Comparison of ENCODE assay signal across 8 mouse cellular contexts in genomic region chr8:124949209-124950068, GRCm38 (mm10). TPM values are rescaled to one million over a fixed set of nuclear protein-coding genes. Genes with fewer than 3 reads are reported as not detected.
DNase-seq lines count a peak whose midpoint lies in the region; ATAC-seq and TF ChIP-seq lines count a peak whose summit lies in the region.

TSS of gene Egln1 (minus strand) at chr8:124949324.

- dilution Hi-C loops in CH12.LX (cut with MboI; ENCODE audit: extremely low pct_ligation_motif_present, extremely low pct_unique_long_range_greater_than_20kb, low sequenced_read_pairs), result no loop called here

- peak within 1 kb of the TSS; percentile 96 for H3K4me2 ChIP-seq in CH12.LX (ENCODE audit: insufficient read depth, low read depth, poor library complexity, severe bottlenecking)
- peak within 1 kb of the TSS; percentile 72 for H3K4me2 ChIP-seq in forebrain, embryonic 11.5 days (ENCODE audit: low read depth, low read length, severe bottlenecking)
- H3K4me2 ChIP-seq in heart, embryonic 15.5 days, result peak within 1 kb of the TSS; percentile 66
- H3K4me2 ChIP-seq in liver, embryonic 16.5 days (ENCODE audit: low read depth, low read length), result peak within 1 kb of the TSS; percentile 83
- H3K4me2 ChIP-seq in neural tube, embryonic 14.5 days (ENCODE audit: low read depth, low read length), result peak within 1 kb of the TSS; percentile 80

- H3K27me3 ChIP-seq in CH12.LX (replicated peaks), result no peaks in the 10 kb centered on the region
- no peaks in the 10 kb centered on the region for H3K27me3 ChIP-seq in forebrain, embryonic 11.5 days (ENCODE audit: control insufficient read depth, insufficient read depth, low read length)
- no peaks in the 10 kb centered on the region for H3K27me3 ChIP-seq in heart, embryonic 15.5 days
- H3K27me3 ChIP-seq in liver, embryonic 16.5 days (ENCODE audit: control insufficient read depth, insufficient read depth, low read depth, low read length), result no peaks in the 10 kb centered on the region
- no peaks in the 10 kb centered on the region for H3K27me3 ChIP-seq in neural tube, embryonic 14.5 days (ENCODE audit: control insufficient read depth, insufficient read depth, low read length)
- H3K27me3 ChIP-seq in testis, adult 2 months (ENCODE audit: control insufficient read depth, insufficient read depth, low read length), result no peaks in the 10 kb centered on the region

- peak within 1 kb of the TSS; percentile 86 to 96 (median 91) for H3K4me3 ChIP-seq in CH12.LX (replicated peaks in 1 of 3; ENCODE audit: low read depth in 2 of 3, low read length in 2 of 3, poor library complexity in 1 of 3)
- H3K4me3 ChIP-seq in forebrain, embryonic 11.5 days (ENCODE audit: low read depth, low read length), result peak within 1 kb of the TSS; percentile 91
- peak within 1 kb of the TSS; percentile 91 for H3K4me3 ChIP-seq in heart, embryonic 15.5 days
- peak within 1 kb of the TSS; percentile 84 for H3K4me3 ChIP-seq in liver, embryonic 16.5 days (ENCODE audit: low read depth, low read length)
- peak within 1 kb of the TSS; percentile 93 for H3K4me3 ChIP-seq in neural tube, embryonic 14.5 days (ENCODE audit: low read depth, low read length)
- peak within 1 kb of the TSS; percentile 89 for H3K4me3 ChIP-seq in testis, adult 2 months (ENCODE audit: control insufficient read depth, low read depth, low read length)

- H3K79me2 ChIP-seq in CH12.LX (replicated peaks; ENCODE audit: control insufficient read depth, extremely low read depth, insufficient read depth, poor library complexity, severe bottlenecking), result peaks cover 9% of the 10 kb centered on the region; the same call in 1 of the 2 replicates

- in situ Hi-C loops in CH12.LX (cut with MboI; ENCODE audit: low pct_ligation_motif_present, low pct_unique_long_range_greater_than_20kb, low sequenced_read_pairs), result no loop called here

- H3K9me3 ChIP-seq in CH12.LX (replicated peaks; ENCODE audit: low read length), result no peaks in the 10 kb centered on the region
- H3K9me3 ChIP-seq in forebrain, embryonic 11.5 days (ENCODE audit: control insufficient read depth, low read length), result no peaks in the 10 kb centered on the region
- no peaks in the 10 kb centered on the region for H3K9me3 ChIP-seq in heart, embryonic 15.5 days (replicated peaks)
- no peaks in the 10 kb centered on the region for H3K9me3 ChIP-seq in liver, embryonic 16.5 days (replicated peaks; ENCODE audit: control insufficient read depth, low read length)
- H3K9me3 ChIP-seq in neural tube, embryonic 14.5 days (ENCODE audit: control insufficient read depth, low read length), result no peaks in the 10 kb centered on the region

- ATAC-seq in forebrain, embryonic 11.5 days (replicated peaks; ENCODE audit: low FRiP score), result peak; percentile 79
- peak; percentile 91 for ATAC-seq in heart, embryonic 15.5 days (replicated peaks; ENCODE audit: insufficient number of reproducible peaks, insufficient read depth, low FRiP score, low read depth)
- ATAC-seq in liver, embryonic 16.5 days (ENCODE audit: low read depth), result peak; percentile 94
- peak; percentile 77 for ATAC-seq in neural tube, embryonic 14.5 days (ENCODE audit: low read depth)

- no peak for TF ChIP-seq CTCF in CH12.LX (conservative IDR thresholded peaks at IDR 0.05 in 1 of 2, IDR thresholded peaks at IDR 0.05 in 1 of 2; ENCODE audit: low read depth in 2 of 2, low read length in 2 of 2)
- no peak for TF ChIP-seq CTCF in testis, adult 2 months (IDR thresholded peaks at IDR 0.05; ENCODE audit: control insufficient read depth, insufficient read depth, insufficient replicate concordance, low read depth, low read length)

- peak; percentile 47 for DNase-seq in CH12.LX (ENCODE audit: extremely low read depth)
- DNase-seq in c-Kit-positive CD71-negative TER-119-negative erythroid progenitor cells, embryonic 14.5 days (ENCODE audit: low read depth), result peak; percentile 38
- DNase-seq in forebrain, embryonic 11.5 days (ENCODE audit: low spot score), result peak; percentile 88
- DNase-seq in kidney, postnatal 25 days, result peak; percentile 79 to 93

- peak; percentile 89 for TF ChIP-seq POLR2A in CH12.LX (IDR thresholded peaks at IDR 0.05; ENCODE audit: low read depth, low read length)
- no peak; the same call in 1 of the 2 replicates for TF ChIP-seq POLR2A in testis, adult 2 months (IDR thresholded peaks at IDR 0.05; ENCODE audit: control insufficient read depth, low read depth, low read length)

- 0 out of 2 replicates have a peak within 1 kb of the TSS, but pooled peaks have one; percentile 11 for H3K27ac ChIP-seq in CH12.LX (ENCODE audit: insufficient read depth, low read depth)
- peak within 1 kb of the TSS; percentile 93 for H3K27ac ChIP-seq in forebrain, embryonic 11.5 days (ENCODE audit: low read depth, low read length)
- peak within 1 kb of the TSS; percentile 98 for H3K27ac ChIP-seq in heart, embryonic 15.5 days
- peak within 1 kb of the TSS; percentile 92 for H3K27ac ChIP-seq in liver, embryonic 16.5 days (ENCODE audit: low read length)
- H3K27ac ChIP-seq in neural tube, embryonic 14.5 days (ENCODE audit: low read depth, low read length), result peak within 1 kb of the TSS; percentile 97
- peak within 1 kb of the TSS; percentile 67 for H3K27ac ChIP-seq in testis, adult 2 months (ENCODE audit: control insufficient read depth, insufficient read depth, low read depth, low read length)

- TF ChIP-seq RAD21 in CH12.LX (IDR thresholded peaks at IDR 0.05; ENCODE audit: low read depth, low read length), result no peak

- 1% methylated on average over 29 of the region's 98 CpGs for WGBS in forebrain, embryonic 11.5 days
- WGBS in heart, embryonic 15.5 days, result under 1% methylated on average over 40 of the region's 98 CpGs
- WGBS in liver, embryonic 16.5 days (ENCODE audit: insufficient replicate concordance), result under 1% methylated on average over 53 of the region's 98 CpGs
- WGBS in neural tube, embryonic 14.5 days, result under 1% methylated on average over 41 of the region's 98 CpGs

- peaks cover 7 to 25% of the 10 kb centered on the region in 2 experiments for H3K4me1 ChIP-seq in CH12.LX (ENCODE audit: control insufficient read depth in 1 of 2, insufficient read depth in 2 of 2)
- H3K4me1 ChIP-seq in forebrain, embryonic 11.5 days (replicated peaks; ENCODE audit: control insufficient read depth, insufficient read depth, low read length), result peaks cover 10% of the 10 kb centered on the region; the same call in 1 of the 2 replicates
- H3K4me1 ChIP-seq in heart, embryonic 15.5 days (replicated peaks), result peaks cover 35% of the 10 kb centered on the region
- H3K4me1 ChIP-seq in liver, embryonic 16.5 days (ENCODE audit: control insufficient read depth, low read depth, low read length), result peaks cover 24% of the 10 kb centered on the region
- peaks cover 34% of the 10 kb centered on the region for H3K4me1 ChIP-seq in neural tube, embryonic 14.5 days (ENCODE audit: control insufficient read depth, insufficient read depth, low read length)
- H3K4me1 ChIP-seq in testis, adult 2 months (ENCODE audit: control insufficient read depth, insufficient read depth, low read length), result peaks cover 11% of the 10 kb centered on the region

- H3K36me3 ChIP-seq in CH12.LX (replicated peaks in 1 of 2; ENCODE audit: control insufficient read depth in 1 of 2, insufficient read depth in 1 of 2, low read length in 1 of 2), result peaks cover 0 to 18% of the 10 kb centered on the region in 2 experiments
- H3K36me3 ChIP-seq in forebrain, embryonic 11.5 days (ENCODE audit: control insufficient read depth, insufficient read depth, low read length), result no peaks in the 10 kb centered on the region
- H3K36me3 ChIP-seq in heart, embryonic 15.5 days, result no peaks in the 10 kb centered on the region
- no peaks in the 10 kb centered on the region for H3K36me3 ChIP-seq in liver, embryonic 16.5 days (ENCODE audit: control insufficient read depth, insufficient read depth)
- H3K36me3 ChIP-seq in neural tube, embryonic 14.5 days (ENCODE audit: control insufficient read depth, insufficient read depth, low read length), result no peaks in the 10 kb centered on the region
- H3K36me3 ChIP-seq in testis, adult 2 months (ENCODE audit: control insufficient read depth, insufficient read depth, low read length), result no peaks in the 10 kb centered on the region

- peak within 1 kb of the TSS; percentile 98 for H3K9ac ChIP-seq in CH12.LX (ENCODE audit: insufficient read depth, low read depth)
- H3K9ac ChIP-seq in forebrain, embryonic 11.5 days (ENCODE audit: low read length), result peak within 1 kb of the TSS; percentile 96
- peak within 1 kb of the TSS; percentile 97 for H3K9ac ChIP-seq in heart, embryonic 15.5 days
- H3K9ac ChIP-seq in liver, embryonic 16.5 days (ENCODE audit: low read depth, low read length), result peak within 1 kb of the TSS; percentile 94
- peak within 1 kb of the TSS; percentile 97 for H3K9ac ChIP-seq in neural tube, embryonic 14.5 days (replicated peaks; ENCODE audit: low read depth, low read length)

- no peak for TF ChIP-seq EP300 in CH12.LX (IDR thresholded peaks at IDR 0.05; ENCODE audit: low read length)

TF ChIP-seq in CH12.LX, 34 proteins besides CTCF, POLR2A, EP300 and RAD21 (continues in another document):
- peak; percentile 32; the same call in 1 of the 2 replicates for TF ChIP-seq ZMIZ1 (IDR thresholded peaks at IDR 0.05; ENCODE audit: low read depth, low read length)
- TF ChIP-seq CHD1 (IDR thresholded peaks at IDR 0.05; ENCODE audit: low read depth, low read length), result no peak; the same call in 1 of the 2 replicates
- TF ChIP-seq POLR2AphosphoS2 (IDR thresholded peaks at IDR 0.05; ENCODE audit: low read depth, low read length), result peak; percentile 33; the same call in 1 of the 2 replicates
- peak; percentile 72 for TF ChIP-seq ELF1 (IDR thresholded peaks at IDR 0.05; ENCODE audit: low read depth, low read length)
- peak; percentile 54 for TF ChIP-seq HCFC1 (IDR thresholded peaks at IDR 0.05; ENCODE audit: low read depth, low read length)
- TF ChIP-seq MEF2A (IDR thresholded peaks at IDR 0.05; ENCODE audit: borderline replicate concordance, low read depth, low read length), result 0 out of 2 replicates have a peak, but pooled peaks have one; percentile 33
- TF ChIP-seq MAZ (IDR thresholded peaks at IDR 0.05; ENCODE audit: low read depth, low read length), result 0 out of 2 replicates have a peak, but pooled peaks have one; percentile 20
- peak; percentile 33; the same call in 1 of the 2 replicates for TF ChIP-seq CHD2 (IDR thresholded peaks at IDR 0.05; ENCODE audit: low read length)
- TF ChIP-seq ETS1 (conservative IDR thresholded peaks at IDR 0.05; ENCODE audit: low read depth, low read length), result no peak
- TF ChIP-seq ZKSCAN1 (IDR thresholded peaks at IDR 0.05; ENCODE audit: borderline replicate concordance, low read depth, low read length), result no peak

RNA-seq across cellular contexts. Expression of gene Egln1, which starts in this region (rescaled TPM):
- total RNA-seq in CH12.LX (2012; rRNA removed) (19.3 and 34.7 TPM in 2 replicates), CH12.LX (2014; rRNA removed) (24.7 and 31.0 TPM in 2 replicates)
- polyA plus RNA-seq in CH12.LX (2012; ENCODE audit: insufficient read length, low read depth), result 17.9 and 19.0 TPM in 2 replicates
- 20.7 and 22.2 TPM in 2 replicates for polyA plus RNA-seq in forebrain, embryonic 11.5 days (2014; fragmentation: Nextera tagmentation; extraction: Ambion mirVana)
- 16.7 and 18.4 TPM in 2 replicates for polyA plus RNA-seq in heart, embryonic 15.5 days (2015; fragmentation: Nextera tagmentation; extraction: Ambion mirVana)
- 4.8 and 5.1 TPM in 2 replicates for polyA plus RNA-seq in liver, embryonic 16.5 days (2015; fragmentation: Nextera tagmentation; extraction: Ambion mirVana)
- polyA plus RNA-seq in neural tube, embryonic 14.5 days (2014; fragmentation: Nextera tagmentation; extraction: Ambion mirVana), result 22.6 and 25.7 TPM in 2 replicates
- 3.8 and 4.2 TPM in 2 replicates for polyA plus RNA-seq in testis, adult 2 months (2012; rRNA removed)

Comparison
In these comparisons a context has a peak if more than half of its experiments do, and no peak if none do; other contexts are left out.
1. Peak in every context shown above with its lines: DNase-seq, ATAC-seq, H3K4me3 ChIP-seq and H3K27ac ChIP-seq.
2. DNase-seq: peak in every context shown above with its lines; median percentile 88 in forebrain, embryonic 11.5 days; 86 in kidney, postnatal 25 days; 47 in CH12.LX; 38 in c-Kit-positive CD71-negative TER-119-negative erythroid progenitor cells, embryonic 14.5 days.
3. H3K27ac ChIP-seq: peak in every context shown above with its lines; median percentile 98 in heart, embryonic 15.5 days; 97 in neural tube, embryonic 14.5 days; 93 in forebrain, embryonic 11.5 days; 92 in liver, embryonic 16.5 days; 67 in testis, adult 2 months; 11 in CH12.LX.